Mouse (Mus musculus): ENCODE measurements around the gene Ube2g2. TPM values are rescaled to one million over a fixed set of nuclear protein-coding genes. Genes with fewer than 3 reads are reported as not detected.

Gene Ube2g2
- polyA plus RNA-seq, 1 experiment: 35.5 TPM

- TF ChIP-seq CTCF (IDR thresholded peaks at IDR 0.05; ENCODE audit: control insufficient read depth, insufficient read depth, low read length) (no peak), POLR2A (IDR thresholded peaks at IDR 0.05; ENCODE audit: borderline replicate concordance, control insufficient read depth, low read depth, low read length) (no peak)
- H3K4me3 ChIP-seq (replicated peaks; ENCODE audit: control insufficient read depth, low read depth, low read length): no peak overlapping the region
- no peak overlapping the region for H3K27ac ChIP-seq (ENCODE audit: control insufficient read depth, insufficient read depth, low read depth, low read length, poor library complexity)
- 93% methylated on average over 3 of the region's 3 CpGs for WGBS
- H3K4me1 ChIP-seq (ENCODE audit: control insufficient read depth, insufficient read depth, low read length): peaks cover 6% of the 10 kb centered on the region
Measured at GRCm38 (mm10) chr10:77586637-77587036, 35.4 kb upstream of the Ube2g2 start.

- 90% methylated on average over 6 of the region's 6 CpGs for WGBS
- Histone ChIP-seq H3K4me1 (ENCODE audit: control insufficient read depth, insufficient read depth, low read length) (peaks cover 6% of the 10 kb centered on the region), H3K27ac (ENCODE audit: control insufficient read depth, insufficient read depth, low read depth, low read length, poor library complexity) (no peak overlapping the region)
Measured at GRCm38 (mm10) chr10:77587091-77587775, 34.8 kb upstream of the Ube2g2 start.

GRCm38 (mm10) chr10:77588036-77588435 lies 34.0 kb upstream of the Ube2g2 start:
- Histone ChIP-seq H3K27ac (ENCODE audit: control insufficient read depth, insufficient read depth, low read depth, low read length, poor library complexity) (no peak overlapping the region), H3K4me1 (ENCODE audit: control insufficient read depth, insufficient read depth, low read length) (peaks cover 6% of the 10 kb centered on the region)

More at GRCm38 (mm10) chr10:77587091-77587775, 34.8 kb upstream of the Ube2g2 start:
- H3K4me3 ChIP-seq (replicated peaks; ENCODE audit: control insufficient read depth, low read depth, low read length): no peak overlapping the region
- TF ChIP-seq POLR2A (IDR thresholded peaks at IDR 0.05; ENCODE audit: borderline replicate concordance, control insufficient read depth, low read depth, low read length): no peak
- TF ChIP-seq CTCF (IDR thresholded peaks at IDR 0.05; ENCODE audit: control insufficient read depth, insufficient read depth, low read length): no peak

GRCm38 (mm10) chr10:77589117-77589516 lies 33.0 kb upstream of the Ube2g2 start:
- 43% methylated on average over 7 of the region's 7 CpGs for WGBS

More at GRCm38 (mm10) chr10:77588036-77588435, 34.0 kb upstream of the Ube2g2 start:
- no peak for TF ChIP-seq CTCF (IDR thresholded peaks at IDR 0.05; ENCODE audit: control insufficient read depth, insufficient read depth, low read length)
- TF ChIP-seq POLR2A (IDR thresholded peaks at IDR 0.05; ENCODE audit: borderline replicate concordance, control insufficient read depth, low read depth, low read length): no peak
- 86% methylated on average over 2 of the region's 2 CpGs for WGBS
- H3K4me3 ChIP-seq (replicated peaks; ENCODE audit: control insufficient read depth, low read depth, low read length): no peak overlapping the region

GRCm38 (mm10) chr10:77589749-77590148 lies 32.3 kb upstream of the Ube2g2 start:
- H3K4me1 ChIP-seq (ENCODE audit: control insufficient read depth, insufficient read depth, low read length): peaks cover 4% of the 10 kb centered on the region
- no peak overlapping the region for H3K27ac ChIP-seq (ENCODE audit: control insufficient read depth, insufficient read depth, low read depth, low read length, poor library complexity)
- TF ChIP-seq POLR2A (IDR thresholded peaks at IDR 0.05; ENCODE audit: borderline replicate concordance, control insufficient read depth, low read depth, low read length): no peak
- TF ChIP-seq CTCF (IDR thresholded peaks at IDR 0.05; ENCODE audit: control insufficient read depth, insufficient read depth, low read length): no peak
- no peak overlapping the region for H3K4me3 ChIP-seq (replicated peaks; ENCODE audit: control insufficient read depth, low read depth, low read length)
- WGBS: 84% methylated on average over 8 of the region's 8 CpGs

More at GRCm38 (mm10) chr10:77589117-77589516, 33.0 kb upstream of the Ube2g2 start:
- TF ChIP-seq POLR2A (IDR thresholded peaks at IDR 0.05; ENCODE audit: borderline replicate concordance, control insufficient read depth, low read depth, low read length): no peak
- no peak for TF ChIP-seq CTCF (IDR thresholded peaks at IDR 0.05; ENCODE audit: control insufficient read depth, insufficient read depth, low read length)
- Histone ChIP-seq H3K4me1 (ENCODE audit: control insufficient read depth, insufficient read depth, low read length) (peaks cover 4% of the 10 kb centered on the region), H3K27ac (ENCODE audit: control insufficient read depth, insufficient read depth, low read depth, low read length, poor library complexity) (no peak overlapping the region), H3K4me3 (replicated peaks; ENCODE audit: control insufficient read depth, low read depth, low read length) (no peak overlapping the region)

GRCm38 (mm10) chr10:77590812-77591211 lies 31.3 kb upstream of the Ube2g2 start:
- 41% methylated on average over 6 of the region's 6 CpGs for WGBS
- H3K27ac ChIP-seq (ENCODE audit: control insufficient read depth, insufficient read depth, low read depth, low read length, poor library complexity): peak overlapping the region; percentile 17; the same call in 1 of the 2 replicates
- TF ChIP-seq CTCF (IDR thresholded peaks at IDR 0.05; ENCODE audit: control insufficient read depth, insufficient read depth, low read length): peak; percentile 86
- no peak for TF ChIP-seq POLR2A (IDR thresholded peaks at IDR 0.05; ENCODE audit: borderline replicate concordance, control insufficient read depth, low read depth, low read length)
- no peak overlapping the region for H3K4me3 ChIP-seq (replicated peaks; ENCODE audit: control insufficient read depth, low read depth, low read length)
- H3K4me1 ChIP-seq (ENCODE audit: control insufficient read depth, insufficient read depth, low read length): peaks cover 4% of the 10 kb centered on the region

- Histone ChIP-seq H3K27ac (ENCODE audit: control insufficient read depth, insufficient read depth, low read depth, low read length, poor library complexity) (no peak overlapping the region), H3K4me3 (replicated peaks; ENCODE audit: control insufficient read depth, low read depth, low read length) (no peak overlapping the region), H3K4me1 (ENCODE audit: control insufficient read depth, insufficient read depth, low read length) (peaks cover 4% of the 10 kb centered on the region)
- TF ChIP-seq POLR2A (IDR thresholded peaks at IDR 0.05; ENCODE audit: borderline replicate concordance, control insufficient read depth, low read depth, low read length): no peak
- 87% methylated on average over 6 of the region's 6 CpGs for WGBS
Measured at GRCm38 (mm10) chr10:77591546-77591945, 30.5 kb upstream of the Ube2g2 start.

- no peak overlapping the region for H3K4me3 ChIP-seq (replicated peaks; ENCODE audit: control insufficient read depth, low read depth, low read length)
- TF ChIP-seq POLR2A (IDR thresholded peaks at IDR 0.05; ENCODE audit: borderline replicate concordance, control insufficient read depth, low read depth, low read length) (no peak), CTCF (IDR thresholded peaks at IDR 0.05; ENCODE audit: control insufficient read depth, insufficient read depth, low read length) (no peak)
- H3K27ac ChIP-seq (ENCODE audit: control insufficient read depth, insufficient read depth, low read depth, low read length, poor library complexity): no peak overlapping the region
- 82% methylated on average over 2 of the region's 2 CpGs for WGBS
- H3K4me1 ChIP-seq (ENCODE audit: control insufficient read depth, insufficient read depth, low read length): no peaks in the 10 kb centered on the region
Measured at GRCm38 (mm10) chr10:77596060-77596459, 26.0 kb upstream of the Ube2g2 start.
